Mouse (Mus musculus): ENCODE measurements at regions not wholly inside any gene's neighbourhood (a gene's known extent, or its start where the extent isn't known, plus 50 kb on each side); places are given as distances from the start of the nearest gene placed in this dataset.

DNA sequence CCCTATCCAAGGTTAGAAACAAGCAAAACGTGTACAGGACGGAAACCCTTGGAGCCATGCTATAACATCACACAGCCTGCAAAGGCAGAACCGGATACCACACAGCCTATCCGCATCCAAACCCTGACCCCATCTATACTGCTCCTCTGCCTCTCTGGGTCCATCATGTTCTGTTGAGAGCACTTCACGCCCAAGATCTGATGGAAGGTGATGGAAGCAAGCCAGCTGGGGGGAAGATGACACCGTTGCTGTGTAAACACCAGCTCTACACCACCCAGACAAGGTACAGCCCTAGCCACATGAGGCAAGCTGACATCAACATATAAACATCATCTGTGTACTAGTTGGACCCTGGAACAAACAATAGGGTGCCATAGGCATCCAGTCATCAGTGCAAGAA is 234.8 kb upstream of the Zfp637 start:
- TF ChIP-seq TAL1 (IDR thresholded peaks at IDR 0.05; ENCODE audit: low read length): no peak
- TF ChIP-seq POLR2A (IDR thresholded peaks at IDR 0.05; ENCODE audit: control insufficient read depth in 1 of 2, insufficient read depth in 1 of 2, low read depth in 1 of 2, low read length in 2 of 2, poor library complexity in 1 of 2): no peak
- no peak for TF ChIP-seq CTCF (IDR thresholded peaks at IDR 0.05 in 2 of 3, conservative IDR thresholded peaks at IDR 0.05 in 1 of 3; ENCODE audit: control insufficient read depth in 1 of 3, insufficient read depth in 1 of 3, low read depth in 2 of 3, low read length in 3 of 3, poor library complexity in 1 of 3, severe bottlenecking in 1 of 3)
- no peak for TF ChIP-seq CHD1 (IDR thresholded peaks at IDR 0.05; ENCODE audit: low read depth, low read length)
- TF ChIP-seq EP300 (IDR thresholded peaks at IDR 0.05; ENCODE audit: low read depth in 1 of 2, low read length in 2 of 2): no peak
- TF ChIP-seq USF1 (IDR thresholded peaks at IDR 0.05; ENCODE audit: low read depth, low read length): no peak
- TF ChIP-seq ZNF384 (IDR thresholded peaks at IDR 0.05; ENCODE audit: low read depth, low read length): no peak
- TF ChIP-seq HCFC1 (IDR thresholded peaks at IDR 0.05; ENCODE audit: low read depth, low read length): no peak
- TF ChIP-seq MEF2A (IDR thresholded peaks at IDR 0.05; ENCODE audit: extremely low read depth, insufficient replicate concordance, low read depth, low read length, poor library complexity, severe bottlenecking): no peak
- no peak for TF ChIP-seq ZC3H11A (IDR thresholded peaks at IDR 0.05; ENCODE audit: low read depth, low read length)
- no peak for TF ChIP-seq GATA1 (IDR thresholded peaks at IDR 0.05; ENCODE audit: low read depth, low read length)
